Mouse (Mus musculus) G1E (cell line): ENCODE data around the gene Plekhg1.

Source experiments
- CTCF ChIP-seq: IDR thresholded peaks from 2 replicates; pipeline ENCODE4 v1.5.1; 2012; ENCODE audit warnings: low read depth, low read length, inconsistent platforms, mixed read lengths
- GATA1 ChIP-seq: IDR thresholded peaks from 2 replicates; pipeline ENCODE4 v1.6.1; 2012; ENCODE audit warnings: borderline replicate concordance, low read length, inconsistent platforms, mixed read lengths

DNA sequence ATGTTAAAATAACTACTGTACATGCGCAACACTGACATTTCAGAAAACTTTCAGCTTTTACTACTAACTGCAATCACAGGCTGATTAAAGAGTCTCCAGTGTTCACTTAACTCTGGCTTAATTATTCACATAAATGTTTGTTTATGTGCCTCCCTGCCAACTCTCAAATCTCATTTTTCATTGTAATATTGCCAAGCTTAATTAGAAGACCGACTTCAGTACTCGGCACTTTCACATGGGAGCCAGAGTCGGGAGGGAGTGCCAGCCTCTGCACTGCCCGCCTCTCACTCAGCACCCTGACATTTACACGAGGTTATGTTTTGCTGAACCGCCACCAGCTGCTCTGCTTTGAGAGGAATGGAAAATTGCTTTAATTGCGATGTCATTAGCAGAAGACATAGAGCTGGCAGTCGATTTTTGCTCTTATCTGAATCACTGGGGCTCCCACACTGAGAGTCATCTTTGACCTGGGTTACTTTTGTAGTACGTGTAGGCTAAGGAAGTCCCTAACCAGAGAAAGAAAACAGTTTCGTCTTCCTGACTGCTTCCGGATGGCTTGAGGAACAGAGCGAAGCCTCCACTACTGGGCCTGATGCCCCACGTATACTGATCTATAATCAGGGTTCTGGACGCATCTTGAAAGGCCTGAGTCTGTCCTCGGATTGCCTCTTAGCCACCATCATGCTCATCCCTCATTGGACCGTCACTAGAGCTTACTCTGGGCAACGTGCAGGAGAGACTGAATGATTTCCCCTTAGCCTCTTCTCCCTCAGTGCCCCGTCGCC lies 180.4 kb downstream of the Plekhg1 start:
- TF ChIP-seq CTCF (no peak), GATA1 (no peak)
